Mouse (Mus musculus) MEL (cell line): ENCODE results near the gene Gpr108. TPM values are rescaled to one million over a fixed set of nuclear protein-coding genes. Genes with fewer than 3 reads are reported as not detected.
A peak's percentile ranks its signal among the peaks of the same experiment; 100 is the strongest.

Experiments
- DNase-seq: peaks from one replicate; pipeline ENCODE4 v3.0.0; 2011; ENCODE audit warnings: low read depth, low spot score
- H3K27ac ChIP-seq: 2 replicates; pipeline ENCODE4 v1.5.1; 2012; ENCODE audit warnings: low read depth, mild to moderate bottlenecking, control low read depth, low read length, moderate library complexity; ENCODE audit not compliant: control insufficient read depth
- H3K27me3 ChIP-seq, 2 experiments: fragments of 150-350 bp in 1 of 2; sonication (generic) in 1 of 2; 2 replicates each; pipeline ENCODE4 v1.6.1; 2012; ENCODE audit warnings: low read length in 2 of 2, mild to moderate bottlenecking in 2 of 2, improper control_type of control experiment in 1 of 2, moderate library complexity in 1 of 2; ENCODE audit not compliant: insufficient read depth in 2 of 2, control insufficient read depth in 1 of 2
- H3K36me3 ChIP-seq, 2 experiments: 2 replicates each; pipeline ENCODE4 v1.6.1; 2012 to 2014; ENCODE audit warnings: low read length in 2 of 2, improper control_type of control experiment in 1 of 2, inconsistent platforms in 1 of 2, mild to moderate bottlenecking in 1 of 2; ENCODE audit not compliant: insufficient read depth in 2 of 2, control insufficient read depth in 1 of 2
- H3K4me1 ChIP-seq, 2 experiments: fragments of 150-350 bp in 1 of 2; sonication (generic) in 1 of 2; 2 replicates each; pipeline ENCODE4 v1.6.1; 2012; ENCODE audit warnings: low read length in 2 of 2, improper control_type of control experiment in 1 of 2, mild to moderate bottlenecking in 1 of 2; ENCODE audit not compliant: insufficient read depth in 2 of 2, control insufficient read depth in 1 of 2
- H3K4me3 ChIP-seq, 2 experiments: fragments of 150-350 bp in 1 of 2; sonication (generic) in 1 of 2; 2 replicates each; pipeline ENCODE4 v1.5.1; 2012; ENCODE audit warnings: low read depth in 2 of 2, low read length in 2 of 2, mild to moderate bottlenecking in 2 of 2, moderate library complexity in 2 of 2, control low read depth in 1 of 2, improper control_type of control experiment in 1 of 2; ENCODE audit not compliant: control insufficient read depth in 1 of 2, insufficient read depth in 1 of 2
- H3K79me2 ChIP-seq: 2 replicates; pipeline ENCODE4 v1.6.1; 2012; ENCODE audit warnings: mild to moderate bottlenecking, low read length, moderate library complexity; ENCODE audit not compliant: control insufficient read depth, poor library complexity, insufficient read depth
- H3K9ac ChIP-seq: 2 replicates; pipeline ENCODE4 v1.6.1; 2012; ENCODE audit warnings: low read depth, mild to moderate bottlenecking, control low read depth, low read length, moderate library complexity; ENCODE audit not compliant: control insufficient read depth, poor library complexity, severe bottlenecking
- H3K9me3 ChIP-seq: fragments of 150-350 bp; sonication (generic); replicated peaks from 2 replicates; pipeline ENCODE4 v1.6.1; 2012; ENCODE audit warnings: mild to moderate bottlenecking, low read length, improper control_type of control experiment, moderate library complexity; ENCODE audit not compliant: insufficient read depth
- CTCF ChIP-seq, 3 experiments: IDR thresholded peaks in 2 of 3; conservative IDR thresholded peaks in 1 of 3; 2 replicates each; pipeline ENCODE4 v1.5.1; 2011 to 2012; ENCODE audit warnings: low read length in 3 of 3, low read depth in 2 of 3, mild to moderate bottlenecking in 2 of 3, improper control_type of control experiment in 1 of 3, inconsistent platforms in 1 of 3, mixed read lengths in 1 of 3, moderate library complexity in 1 of 3; ENCODE audit not compliant: control insufficient read depth in 1 of 3, insufficient read depth in 1 of 3, poor library complexity in 1 of 3, severe bottlenecking in 1 of 3
- EP300 ChIP-seq, 2 experiments: IDR thresholded peaks; 2 replicates each; pipeline ENCODE4 v1.6.1; 2011; ENCODE audit warnings: improper control_type of control experiment in 2 of 2, low read length in 2 of 2, low read depth in 1 of 2, mild to moderate bottlenecking in 1 of 2
- ETS1 ChIP-seq: IDR thresholded peaks from 2 replicates; pipeline ENCODE4 v1.6.1; 2012; ENCODE audit warnings: low read depth, mild to moderate bottlenecking, inconsistent platforms, low read length, improper control_type of control experiment, moderate library complexity
- GATA1 ChIP-seq: IDR thresholded peaks from 2 replicates; pipeline ENCODE4 v1.6.1; 2011; ENCODE audit warnings: low read depth, low read length, improper control_type of control experiment
- MAFK ChIP-seq: IDR thresholded peaks from 2 replicates; pipeline ENCODE4 v1.6.1; 2011; ENCODE audit warnings: low read depth, mild to moderate bottlenecking, low read length, improper control_type of control experiment, borderline replicate concordance
- MAX ChIP-seq: IDR thresholded peaks from 2 replicates; pipeline ENCODE4 v1.6.1; 2011; ENCODE audit warnings: low read length, improper control_type of control experiment
- MYB ChIP-seq: IDR thresholded peaks from 2 replicates; pipeline ENCODE4 v1.6.1; 2011; ENCODE audit warnings: mild to moderate bottlenecking, low read depth, low read length, improper control_type of control experiment
- MYC ChIP-seq: IDR thresholded peaks from 2 replicates; pipeline ENCODE4 v1.6.1; 2011; ENCODE audit warnings: low read depth, mild to moderate bottlenecking, low read length, improper control_type of control experiment, moderate library complexity
- NRF1 ChIP-seq: IDR thresholded peaks from 2 replicates; pipeline ENCODE4 v1.6.1; 2014; ENCODE audit warnings: low read depth, mild to moderate bottlenecking, inconsistent platforms, low read length, improper control_type of control experiment, moderate library complexity; ENCODE audit not compliant: poor library complexity, insufficient read depth, severe bottlenecking
- POLR2AphosphoS5 ChIP-seq: IDR thresholded peaks from 2 replicates; pipeline ENCODE4 v1.6.1; 2012; ENCODE audit warnings: low read depth, borderline replicate concordance, mild to moderate bottlenecking, inconsistent platforms, low read length, moderate library complexity, mixed read lengths
- TAL1 ChIP-seq: IDR thresholded peaks from 2 replicates; pipeline ENCODE4 v1.6.1; 2012; ENCODE audit warnings: mild to moderate bottlenecking, inconsistent platforms, low read length, moderate library complexity, mixed read lengths
- UBTF ChIP-seq: IDR thresholded peaks from 2 replicates; pipeline ENCODE4 v1.6.1; 2012; ENCODE audit warnings: low read depth, mild to moderate bottlenecking, inconsistent platforms, low read length, improper control_type of control experiment, moderate library complexity, borderline replicate concordance; ENCODE audit not compliant: insufficient read depth
- USF2 ChIP-seq, 2 experiments: IDR thresholded peaks; 2 replicates each; pipeline ENCODE4 v1.6.1; 2011 to 2012; ENCODE audit warnings: improper control_type of control experiment in 2 of 2, low read length in 2 of 2, borderline replicate concordance in 1 of 2, inconsistent platforms in 1 of 2, low read depth in 1 of 2, mild to moderate bottlenecking in 1 of 2; ENCODE audit not compliant: insufficient read depth in 1 of 2
- ZNF384 ChIP-seq: IDR thresholded peaks from 2 replicates; pipeline ENCODE4 v1.6.1; 2012; ENCODE audit warnings: low read depth, mild to moderate bottlenecking, inconsistent platforms, low read length, improper control_type of control experiment
- polyA plus RNA-seq, 2 experiments: library from polyadenylated mRNA; stranded (reverse) in 1 of 2; unstranded in 1 of 2; fragments of >175 nt in 1 of 2; fragments of >200 nt in 1 of 2; gene quantifications; 2 replicates each; pipeline versions ENCODE4 v1.2.1 to v1.2.4; 2012; ENCODE audit warnings: low replicate concordance in 2 of 2, low read depth in 1 of 2; ENCODE audit not compliant: insufficient read length in 2 of 2, insufficient read depth in 1 of 2, missing spikeins in 1 of 2
- total RNA-seq: library from RNA; depleted of rRNA; stranded (reverse); fragments of 300-350 nt; gene quantifications from 2 replicates; pipeline ENCODE4 v1.2.3, GENCODE M21; 2012

Gene Gpr108
- total and polyA plus RNA-seq, 3 experiments, result 21.8 to 35.9 TPM; not detected in 1

DNA sequence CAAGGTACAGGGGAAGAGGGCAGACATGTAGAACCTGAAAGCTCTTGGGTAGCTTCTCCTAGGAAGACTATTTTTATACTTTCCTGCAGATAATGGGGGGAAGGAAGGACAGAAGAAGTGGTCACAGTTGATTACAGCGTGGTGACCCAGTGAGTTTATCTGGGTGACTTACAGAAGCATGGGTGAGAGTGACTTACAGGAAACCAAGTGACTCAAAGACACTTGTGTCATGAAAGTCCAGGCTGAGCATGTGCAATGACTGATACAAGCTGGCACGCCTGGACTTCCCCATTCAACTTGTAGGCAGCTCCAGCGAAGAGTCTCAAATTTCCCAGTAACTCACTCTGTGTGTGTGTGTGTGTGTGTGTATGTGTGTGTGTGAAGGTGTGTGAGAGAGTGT, 50.0 kb downstream of the Gpr108 start:
- TF ChIP-seq ETS1 (peak; percentile 38; the same call in 1 of the 2 replicates), TAL1 (peak; percentile 76), MYC (peak; percentile 74; the same call in 1 of the 2 replicates), MAX (peak; percentile 65), CTCF (IDR thresholded peaks at IDR 0.05 in 2 of 3, conservative IDR thresholded peaks at IDR 0.05 in 1 of 3; ENCODE audit: control insufficient read depth in 1 of 3, insufficient read depth in 1 of 3, low read depth in 2 of 3, low read length in 3 of 3, poor library complexity in 1 of 3, severe bottlenecking in 1 of 3) (no peak), MYB (no peak), ZNF384 (no peak), GATA1 (peak; percentile 71), NRF1 (peak; percentile 68), EP300 (IDR thresholded peaks at IDR 0.05; ENCODE audit: low read depth in 1 of 2, low read length in 2 of 2) (peak; percentile 48 to 70)
- no peaks in the 10 kb centered on the region for H3K27me3 ChIP-seq
- DNase-seq, result peak; percentile 86
- no peak overlapping the region for H3K4me3 ChIP-seq
- H3K9ac ChIP-seq, result no peak overlapping the region
- no peaks in the 10 kb centered on the region for H3K79me2 ChIP-seq
- no peaks in the 10 kb centered on the region for H3K9me3 ChIP-seq
- peaks cover 0 to 20% of the 10 kb centered on the region in 2 experiments; a peak in 2 of 4 replicates for H3K36me3 ChIP-seq
- H3K27ac ChIP-seq, result peak overlapping the region; percentile 38; the same call in 1 of the 2 replicates
- H3K4me1 ChIP-seq, result peaks cover 5 to 30% of the 10 kb centered on the region in 2 experiments; a peak in 3 of 4 replicates

GRCm38 (mm10) chr17:57195326-57196010, 52.8 kb downstream of the Gpr108 start:
- TF ChIP-seq POLR2AphosphoS5 (no peak), UBTF (no peak), USF2 (IDR thresholded peaks at IDR 0.05; ENCODE audit: borderline replicate concordance in 1 of 2, insufficient read depth in 1 of 2, low read depth in 1 of 2, low read length in 2 of 2) (no peak), MAFK (no peak)
- H3K79me2 ChIP-seq, result no peaks in the 10 kb centered on the region
- no peaks in the 10 kb centered on the region for H3K27me3 ChIP-seq
- peaks cover 0 to 9% of the 10 kb centered on the region in 2 experiments; a peak in 2 of 4 replicates for H3K36me3 ChIP-seq
- no peaks in the 10 kb centered on the region for H3K9me3 ChIP-seq
- no peak overlapping the region for H3K9ac ChIP-seq
- H3K4me3 ChIP-seq, result no peak overlapping the region
- no peak for DNase-seq
- H3K27ac ChIP-seq, result no peak overlapping the region
- peaks cover 0 to 12% of the 10 kb centered on the region in 2 experiments; a peak in 2 of 4 replicates for H3K4me1 ChIP-seq
